Mouse (Mus musculus) gastrocnemius, postnatal 36 days (tissue): ENCODE measurements around the gene Ccl24. TPM values are rescaled to one million over a fixed set of nuclear protein-coding genes. Genes with fewer than 3 reads are reported as not detected.

Experiments
- DNase-seq, 2 experiments: peaks; one replicate each; pipeline ENCODE4 v3.0.0; 2022
- intact Hi-C: fragments of 180-260 bp; cut with DNase I; formaldehyde crosslinking; loops from one replicate; pipeline ENCODE4 v1.15.1; 2025
- total RNA-seq, 2 experiments: library from RNA; stranded (reverse); gene quantifications; 2 replicates each; pipeline ENCODE4 v1.2.3; 2021

The Ccl24 gene
- total RNA-seq, 2 experiments from 2014 or later = 0.44 to 1.5 TPM

DNA sequence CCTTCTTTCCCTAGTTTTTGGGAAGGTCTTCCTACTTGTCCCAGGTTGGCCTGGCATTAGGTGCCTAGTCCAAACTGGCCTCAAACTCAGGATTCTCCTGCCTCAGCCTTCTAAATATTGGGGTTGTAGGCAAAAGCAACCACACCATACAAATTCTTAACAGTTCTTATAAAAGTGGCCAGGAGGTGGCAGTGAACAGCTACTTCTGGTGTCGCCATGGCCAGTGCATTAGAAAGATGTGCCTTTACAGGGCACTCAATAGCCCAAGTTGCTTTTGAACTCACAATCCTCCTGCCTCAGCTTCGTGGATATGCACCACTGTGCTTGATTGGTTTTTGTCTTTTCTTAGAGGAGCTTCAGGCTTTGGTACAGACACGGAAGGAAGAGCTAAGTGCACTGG lies 21.9 kb downstream of the Ccl24 start:
- intact Hi-C loops = loop anchor here (5.0 kb wide), 1 partner anchor 61 kb away; no protein-coding TSS in a partner anchor
- DNase-seq = no peak

DNA sequence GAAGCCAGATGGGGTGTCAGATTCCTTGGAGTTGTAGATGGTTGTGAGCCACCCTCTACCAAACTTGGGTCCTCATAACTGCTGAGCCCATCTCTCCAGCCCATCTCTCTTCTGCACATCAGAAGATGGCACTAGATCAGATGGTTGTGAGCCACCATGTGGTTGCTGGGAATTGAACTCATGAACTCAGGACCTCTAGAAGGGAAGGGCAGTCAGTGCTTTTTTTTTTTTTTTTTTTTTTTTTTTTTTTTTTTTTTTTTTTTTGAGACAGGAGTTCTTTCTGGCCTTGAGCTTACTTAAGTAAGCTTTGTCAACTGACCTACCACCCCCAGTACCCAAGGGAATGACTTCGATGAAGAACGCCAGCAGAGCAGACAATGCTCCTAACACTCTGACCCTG lies 24.9 kb downstream of the Ccl24 start:
- intact Hi-C loops = loop anchor here (5.0 kb wide), 1 partner anchor 219 kb away; no protein-coding TSS in a partner anchor
- no peak for DNase-seq

DNA sequence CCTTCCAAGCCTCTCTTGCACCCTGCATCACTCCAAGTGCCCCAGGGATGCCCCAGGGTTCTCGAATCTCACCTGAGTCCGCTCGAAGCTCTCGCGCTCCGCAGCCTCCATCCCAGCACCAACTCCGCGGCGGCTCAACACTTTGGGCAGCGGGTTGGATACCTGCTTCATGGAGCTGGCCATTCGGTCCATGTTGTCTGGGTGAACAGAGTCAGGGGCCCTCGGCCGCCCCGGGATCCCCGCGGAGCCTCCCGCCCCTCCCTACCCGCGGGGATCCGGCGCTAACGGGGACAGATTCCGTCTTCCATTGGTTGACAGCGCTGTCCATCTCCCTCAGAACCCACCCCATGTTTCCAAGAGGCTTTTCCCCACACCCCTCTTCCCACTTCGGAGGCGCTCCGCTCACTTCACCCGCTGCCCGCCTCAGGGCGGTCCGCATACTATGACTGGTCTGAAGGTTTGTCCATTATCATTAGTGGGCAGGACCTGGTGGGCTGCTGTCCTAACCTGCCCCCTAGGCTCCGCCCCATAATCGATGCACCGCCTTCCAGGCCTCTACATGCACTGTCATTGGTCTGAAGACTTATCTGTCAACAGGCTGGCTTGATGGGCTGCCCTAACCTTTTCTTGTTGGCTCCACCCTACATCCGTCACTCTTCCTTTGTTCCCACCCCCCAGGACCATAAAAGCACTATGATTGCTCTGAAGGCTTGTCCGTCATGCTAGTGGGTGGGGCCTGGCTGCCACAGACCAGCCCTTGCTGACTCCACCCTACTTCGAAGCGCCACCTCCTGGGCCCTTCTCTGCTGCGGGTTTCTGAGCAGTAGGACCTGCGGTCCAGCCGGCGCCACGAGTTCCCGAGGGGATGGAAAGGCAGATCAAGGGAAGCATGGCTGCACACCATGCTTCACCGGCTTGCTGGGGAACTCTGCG lies 27.7 kb downstream of the Ccl24 start, which contains the start of gene Hip1:
Hip1 (minus strand) TSS at position 256 of the 933 bp plus-strand sequence.
- peak; percentile 97 to 100 for DNase-seq
- intact Hi-C loops = loop anchor here (5.0 kb wide), 2 partner anchors 148 to 222 kb away; no protein-coding TSS in a partner anchor

DNA sequence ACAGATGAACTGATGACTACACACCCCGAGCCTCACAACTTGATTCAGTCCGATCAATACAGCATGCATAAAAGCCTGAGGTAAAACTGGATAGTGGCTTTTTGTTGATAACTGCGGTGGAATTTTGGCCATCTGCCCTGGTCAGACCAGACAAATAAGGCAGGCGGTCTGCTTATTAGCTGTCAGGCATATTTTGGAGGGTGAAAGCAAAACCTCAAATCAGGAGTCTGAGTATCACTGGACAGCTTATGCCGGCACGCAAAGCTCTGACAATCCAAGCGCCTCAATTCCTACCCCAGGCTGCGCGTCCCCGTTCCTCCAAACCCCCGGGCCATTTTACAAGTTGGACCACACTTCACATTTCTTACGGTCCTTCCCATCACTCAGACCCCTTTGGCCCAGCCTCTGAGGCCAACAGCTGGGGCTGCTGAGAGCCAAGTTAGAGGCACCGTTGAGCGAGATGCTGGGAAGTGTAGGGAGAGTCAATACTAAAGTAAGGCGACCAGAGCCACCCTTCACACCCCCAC lies 28.8 kb downstream of the Ccl24 start:
- DNase-seq = peak; percentile 21 to 24
- intact Hi-C loops = loop anchor here (5.0 kb wide), 1 partner anchor 147 kb away; no protein-coding TSS in a partner anchor

GRCm38 (mm10) chr5:135537794-135538214 lies 35.0 kb downstream of the Ccl24 start:
- no peak for DNase-seq
- intact Hi-C loops = no loop called here

GRCm38 (mm10) chr5:135537326-135537725 lies 35.5 kb downstream of the Ccl24 start:
- intact Hi-C loops = no loop called here
- DNase-seq = no peak

DNA sequence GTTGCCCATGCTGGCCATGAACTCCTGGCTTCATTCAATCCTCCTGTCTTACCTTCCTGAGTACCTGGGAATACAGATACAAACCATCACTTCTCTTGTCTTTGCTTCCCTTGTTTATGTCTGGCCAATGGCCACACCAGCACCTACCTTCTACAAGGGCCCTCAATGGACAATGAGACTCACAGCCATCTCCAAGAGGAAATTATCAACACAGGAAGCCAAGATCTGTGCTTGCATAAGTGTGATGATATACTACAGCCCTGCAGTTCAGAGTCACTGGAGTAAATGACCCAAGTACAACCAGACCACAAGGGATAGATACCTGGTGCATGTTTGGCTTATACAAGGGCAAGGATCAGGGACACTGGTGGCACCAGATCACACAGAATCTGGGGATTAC lies 37.0 kb downstream of the Ccl24 start:
- intact Hi-C loops = no loop called here

GRCm38 (mm10) chr5:135533431-135533830 lies 39.4 kb downstream of the Ccl24 start:
- peak; percentile 53 to 72 for DNase-seq
- intact Hi-C loops = no loop called here

More for the DNA sequence above, 37.0 kb downstream of the Ccl24 start:
- DNase-seq = no peak

DNA sequence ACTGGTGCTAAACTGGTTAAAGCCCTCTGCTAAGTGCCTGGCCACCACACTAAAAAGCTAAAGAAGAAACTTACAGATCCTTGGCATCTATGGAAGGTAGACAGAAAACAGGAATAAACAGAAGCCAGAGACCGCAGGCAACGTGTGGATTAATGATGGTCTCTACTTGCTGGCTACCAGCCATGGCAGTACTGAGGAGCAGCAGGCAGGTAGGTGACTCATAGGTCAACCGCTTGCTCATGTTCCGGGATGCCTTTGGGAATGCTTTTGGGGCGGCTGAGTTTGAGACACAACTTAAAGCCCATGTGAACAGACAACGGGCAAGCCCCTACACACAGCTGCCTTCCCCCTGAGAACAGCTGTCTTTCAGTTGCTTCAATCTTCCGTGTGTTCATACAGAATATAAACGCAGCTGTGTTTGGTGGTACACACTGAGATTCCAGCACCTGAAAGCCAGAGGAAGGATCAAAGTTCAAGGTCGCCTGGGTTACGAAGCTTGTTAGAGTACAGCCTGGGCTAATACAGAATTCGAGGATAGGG lies 41.5 kb downstream of the Ccl24 start:
- intact Hi-C loops = no loop called here
- no peak for DNase-seq

DNA sequence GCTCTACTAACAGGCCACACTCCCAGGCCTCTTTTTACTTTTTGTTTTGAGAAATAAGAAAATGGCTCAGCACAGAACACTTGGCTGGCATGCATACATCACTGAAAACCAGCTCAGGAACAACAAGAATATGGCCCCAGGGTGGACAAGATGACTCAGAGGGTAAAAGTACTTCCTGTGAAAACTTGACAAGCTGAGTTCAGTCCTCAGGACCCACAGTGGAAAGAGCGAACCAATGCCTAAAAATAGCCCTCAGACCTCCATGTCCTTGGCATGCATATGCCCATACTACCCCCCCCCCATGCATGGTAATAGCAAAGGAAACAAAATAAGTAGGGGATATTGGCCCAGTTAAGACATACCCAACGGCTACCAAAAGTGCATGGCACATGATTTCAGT lies 42.9 kb downstream of the Ccl24 start:
- no peak for DNase-seq
- intact Hi-C loops = no loop called here

DNA sequence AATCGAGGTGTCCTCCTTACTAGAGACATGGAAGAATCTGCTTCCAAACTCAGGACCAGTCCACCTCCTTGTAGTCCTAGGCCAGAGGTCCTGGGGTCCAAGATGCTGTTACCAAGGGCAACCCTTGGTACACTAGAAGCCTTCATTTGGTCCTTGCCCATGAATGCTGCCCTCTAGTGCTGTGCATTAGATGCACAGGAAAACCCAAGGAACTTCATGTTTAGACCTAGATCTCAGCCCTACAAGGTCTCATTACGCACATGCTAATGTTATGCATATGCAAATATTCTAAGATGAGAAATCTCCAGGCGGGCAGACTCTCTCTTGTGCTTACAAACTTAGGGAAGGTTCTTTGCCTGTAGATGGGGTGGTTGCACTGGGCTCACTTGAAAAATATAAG lies 43.5 kb downstream of the Ccl24 start:
- no peak for DNase-seq
- intact Hi-C loops = no loop called here

GRCm38 (mm10) chr5:135527986-135528385 lies 44.9 kb downstream of the Ccl24 start:
- no peak for DNase-seq
- intact Hi-C loops = no loop called here

DNA sequence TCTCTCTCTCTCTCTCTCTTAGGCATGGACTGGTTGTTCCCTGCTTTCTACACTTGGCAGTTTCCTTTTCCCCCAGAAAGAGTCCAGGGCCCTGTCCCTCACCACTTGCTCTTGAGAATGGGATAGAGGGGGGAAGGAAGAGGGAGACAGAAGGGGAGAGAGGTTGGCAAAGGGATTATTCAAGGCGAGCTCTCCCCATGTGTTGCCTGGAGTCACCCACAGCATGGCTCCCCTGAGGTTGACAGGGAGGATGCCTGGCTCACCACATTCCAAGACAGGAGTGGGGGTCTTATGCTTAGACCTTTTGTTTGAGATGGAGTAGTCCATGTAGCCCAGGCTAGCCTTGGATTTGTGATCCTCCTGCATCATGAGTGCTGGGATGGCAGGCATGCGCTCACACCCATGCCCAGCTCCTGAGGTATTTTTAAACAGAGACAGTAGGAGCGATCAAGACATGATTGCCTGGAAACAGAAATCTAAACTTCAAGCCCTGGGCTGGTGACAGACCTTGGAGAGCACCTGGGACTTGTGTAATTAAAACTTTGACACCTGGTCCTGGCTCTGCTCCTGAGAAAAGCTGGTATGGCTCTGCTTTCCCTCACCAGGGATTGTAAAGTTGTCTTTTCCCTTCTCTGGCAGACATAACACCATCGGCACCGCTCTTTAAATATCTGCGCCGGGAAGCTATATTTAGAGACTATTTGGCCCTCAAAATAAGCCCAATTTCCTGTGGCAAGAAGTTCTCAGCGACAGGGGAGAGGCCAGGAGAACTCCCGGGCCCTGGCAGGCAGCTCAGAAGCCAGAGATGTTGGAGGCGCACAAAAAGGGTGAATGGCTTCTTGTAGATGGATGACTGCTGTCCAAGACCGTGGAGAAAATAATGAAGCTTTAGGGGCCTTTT lies 47.9 kb downstream of the Ccl24 start:
- intact Hi-C loops = no loop called here
- DNase-seq = peak in 1 of 2 experiments; percentile 15

- intact Hi-C loops = no loop called here
- DNase-seq = no peak
These were observed 48.8 kb downstream of the Ccl24 start for GRCm38 (mm10) chr5:135524087-135524486.

GRCm38 (mm10) chr5:135522111-135522722 lies 50.6 kb downstream of the Ccl24 start:
- intact Hi-C loops = no loop called here
- peak; percentile 22 to 38 for DNase-seq

Other genes with a start within 250 kb of the Ccl24 start
- not detected for gene Fkbp6, start 223.0 kb downstream of the Ccl24 start, total RNA-seq
- gene Trim50, start 219.8 kb downstream of the Ccl24 start, total RNA-seq = not detected
- gene Nsun5, start 203.1 kb downstream of the Ccl24 start, total RNA-seq = 1 to 10 TPM; 7.5 to 9.2 TPM
- 1 to 10 TPM; 7.5 to 9.3 TPM for gene Pom121, start 178.5 kb downstream of the Ccl24 start, total RNA-seq
- 10 to 100 TPM; 23.5 to 25.4 TPM for gene Hip1, start 27.9 kb downstream of the Ccl24 start, total RNA-seq
- not detected for gene Ccl26, start 9.5 kb downstream of the Ccl24 start, total RNA-seq
- gene Rhbdd2, start 59.6 kb upstream of the Ccl24 start, total RNA-seq = 10 to 100 TPM in 1 of 2 experiments, 1 to 10 TPM in 1; 9.8 to 12.8 TPM
- 10 to 100 TPM; 26.3 to 31.8 TPM for gene Por, start 97.0 kb upstream of the Ccl24 start, total RNA-seq
- 1 to 10 TPM; 4.3 to 7.8 TPM for gene Tmem120a, start 171.4 kb upstream of the Ccl24 start, total RNA-seq
- not detected for gene Styxl1, start 205.3 kb upstream of the Ccl24 start, total RNA-seq
- gene Mdh2, start 205.4 kb upstream of the Ccl24 start, total RNA-seq = 1,000 to 10,000 TPM; 1,079 to 1,088 TPM
- gene Srrm3, start 233.8 kb upstream of the Ccl24 start, total RNA-seq = not detected